Mouse (Mus musculus): ENCODE data around the gene Pou3f1.

DNA sequence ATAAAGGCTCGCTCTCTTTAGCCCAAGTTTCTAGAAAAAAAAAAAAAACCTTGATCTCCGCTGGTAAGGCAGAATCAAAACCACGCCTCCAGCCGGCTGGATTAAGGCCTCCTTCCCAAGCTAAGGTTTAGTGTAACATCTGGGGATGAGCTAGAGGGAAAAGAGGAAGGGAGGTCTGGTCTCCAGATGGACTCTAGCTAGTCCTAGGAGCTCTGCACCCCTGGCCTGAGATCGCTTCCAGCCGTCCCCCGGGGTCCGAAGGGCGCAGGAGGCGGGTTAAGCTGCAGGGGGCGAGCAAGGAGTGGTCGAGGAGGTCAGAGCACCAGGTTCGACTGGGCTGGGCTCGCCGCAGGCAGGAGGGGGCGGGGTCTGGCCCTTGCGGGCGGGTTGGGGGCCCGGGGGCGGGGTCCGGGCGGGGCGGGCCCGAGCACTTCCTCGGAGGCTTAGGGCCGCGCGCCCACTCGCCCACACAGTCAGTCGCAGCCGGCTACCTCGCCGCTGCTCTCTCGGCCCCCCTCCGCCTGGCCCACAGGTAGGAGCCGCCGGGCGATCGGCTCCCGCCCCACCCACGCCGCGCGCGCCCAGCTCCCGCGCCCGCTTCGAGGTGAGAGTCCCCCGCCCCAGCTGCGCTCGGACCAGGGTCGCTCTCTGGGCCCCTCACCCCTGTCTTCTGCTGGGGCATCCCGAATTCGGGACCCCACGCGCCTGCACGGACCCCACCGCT lies 43.8 kb downstream of the Pou3f1 start, which contains the start of gene Fhl3:
- no peak for TF ChIP-seq CTCF (IDR thresholded peaks at IDR 0.05; ENCODE audit: extremely low read depth, insufficient read depth, low read length)
- TF ChIP-seq POLR2A (IDR thresholded peaks at IDR 0.05; ENCODE audit: extremely low read depth, insufficient read depth, low read length) = no peak
